In genomic region chr13:34781611-34782009, GRCm38 (mm10) we compare ENCODE assay signal across 19 mouse cellular contexts. TPM values are rescaled to one million over a fixed set of nuclear protein-coding genes. Genes with fewer than 3 reads are reported as not detected.
DNase-seq lines count a peak whose midpoint lies in the region; ATAC-seq lines count a peak whose summit lies in the region.
"Had no signal": no experiment of that assay in that cellular context is flagged by ENCODE, and none has a peak within 500 bp of the region (broad histone marks: within the 10 kb centered on the region; RNA-seq: fewer than 3 reads in every experiment).

No protein-coding gene starts in this region.

- no peak overlapping the region for H3K9ac ChIP-seq in heart, embryonic 14.5 days (ENCODE audit: low read length)
- H3K9ac ChIP-seq in limb, embryonic 12.5 days (replicated peaks), result no peak overlapping the region
- no peak overlapping the region for H3K9ac ChIP-seq in intestine, embryonic 15.5 days
- H3K9ac ChIP-seq in limb, embryonic 15.5 days, result no peak overlapping the region
- H3K9ac ChIP-seq: forebrain, embryonic 15.5 days; neural tube, embryonic 12.5 days had no signal

- H3K27ac ChIP-seq in heart, embryonic 14.5 days (replicated peaks in 1 of 2; ENCODE audit: control insufficient read depth in 1 of 2, insufficient read depth in 1 of 2, low read depth in 2 of 2, low read length in 2 of 2), result peak overlapping the region; percentile 69 to 77
- 0 out of 2 replicates have a peak overlapping the region, but pooled peaks have one; percentile 17 for H3K27ac ChIP-seq in limb, embryonic 12.5 days
- H3K27ac ChIP-seq in limb, embryonic 10.5 days, result no peak overlapping the region
- peak overlapping the region; percentile 29; the same call in 1 of the 2 replicates for H3K27ac ChIP-seq in intestine, embryonic 15.5 days
- H3K27ac ChIP-seq in limb, embryonic 15.5 days, result peak overlapping the region; percentile 68
- H3K27ac ChIP-seq: forebrain, embryonic 15.5 days; hindbrain, postnatal 0 days; neural tube, embryonic 12.5 days had no signal

- H3K9me3 ChIP-seq in heart, embryonic 14.5 days (ENCODE audit: control insufficient read depth, low read length), result no peaks in the 10 kb centered on the region
- H3K9me3 ChIP-seq in limb, embryonic 12.5 days, result no peaks in the 10 kb centered on the region
- H3K9me3 ChIP-seq in limb, embryonic 10.5 days (replicated peaks), result no peaks in the 10 kb centered on the region
- no peaks in the 10 kb centered on the region for H3K9me3 ChIP-seq in intestine, embryonic 15.5 days
- H3K9me3 ChIP-seq in limb, embryonic 15.5 days, result no peaks in the 10 kb centered on the region
- H3K9me3 ChIP-seq: forebrain, embryonic 15.5 days; G1E; neural tube, embryonic 12.5 days had no signal

- no peak for DNase-seq in heart, adult 8-10 months (ENCODE audit: low spot score)
- DNase-seq in limb, embryonic 10.5 days (ENCODE audit: low spot score), result no peak
- no peak for DNase-seq in layer of hippocampus, postnatal 10 days (ENCODE audit: low spot score in 2 of 2)
- DNase-seq: adrenal gland, adult 2 months; cerebellum, adult 18-20 months; lung, adult 2 months; right cerebral cortex, postnatal 14 days had no signal

- no peaks in the 10 kb centered on the region for H3K36me3 ChIP-seq in heart, embryonic 14.5 days (ENCODE audit: control insufficient read depth, insufficient read depth, low read length)
- H3K36me3 ChIP-seq in limb, embryonic 12.5 days, result no peaks in the 10 kb centered on the region
- no peaks in the 10 kb centered on the region for H3K36me3 ChIP-seq in limb, embryonic 10.5 days
- H3K36me3 ChIP-seq in intestine, embryonic 15.5 days, result no peaks in the 10 kb centered on the region
- no peaks in the 10 kb centered on the region for H3K36me3 ChIP-seq in limb, embryonic 15.5 days
- H3K36me3 ChIP-seq: forebrain, embryonic 15.5 days; G1E; neural tube, embryonic 12.5 days had no signal

- H3K4me1 ChIP-seq in heart, embryonic 14.5 days (ENCODE audit: control insufficient read depth in 2 of 2, insufficient read depth in 2 of 2, low read length in 2 of 2), result peaks cover 3 to 9% of the 10 kb centered on the region in 2 experiments; a peak in 3 of 4 replicates
- peaks cover 6% of the 10 kb centered on the region; the same call in 1 of the 2 replicates for H3K4me1 ChIP-seq in limb, embryonic 12.5 days (replicated peaks)
- H3K4me1 ChIP-seq in limb, embryonic 10.5 days, result 0 out of 2 replicates have a peak, but pooled peaks cover 4% of the 10 kb centered on the region
- H3K4me1 ChIP-seq in intestine, embryonic 15.5 days (replicated peaks), result no peaks in the 10 kb centered on the region
- peaks cover 15% of the 10 kb centered on the region for H3K4me1 ChIP-seq in limb, embryonic 15.5 days
- H3K4me1 ChIP-seq: neural tube, embryonic 12.5 days had no signal

- no peak for ATAC-seq in heart, embryonic 14.5 days (ENCODE audit: insufficient number of reproducible peaks, insufficient read depth, low FRiP score, low read depth)
- ATAC-seq in limb, embryonic 12.5 days (ENCODE audit: insufficient number of reproducible peaks, insufficient read depth, low FRiP score, low TSS enrichment, low read depth), result no peak
- ATAC-seq in intestine, embryonic 15.5 days, result 0 out of 2 replicates have a peak, but pooled peaks have one; percentile 49
- no peak for ATAC-seq in limb, embryonic 15.5 days (ENCODE audit: insufficient number of reproducible peaks, low FRiP score, low TSS enrichment, low read depth)
- ATAC-seq: forebrain, embryonic 15.5 days; hindbrain, postnatal 0 days had no signal

- H3K27me3 ChIP-seq in heart, embryonic 14.5 days (ENCODE audit: control insufficient read depth, insufficient read depth, low read length), result no peaks in the 10 kb centered on the region
- no peaks in the 10 kb centered on the region for H3K27me3 ChIP-seq in limb, embryonic 12.5 days
- H3K27me3 ChIP-seq in limb, embryonic 10.5 days (ENCODE audit: low read depth, poor library complexity, severe bottlenecking), result no peaks in the 10 kb centered on the region
- H3K27me3 ChIP-seq in intestine, embryonic 15.5 days (replicated peaks), result no peaks in the 10 kb centered on the region
- H3K27me3 ChIP-seq in limb, embryonic 15.5 days, result no peaks in the 10 kb centered on the region
- H3K27me3 ChIP-seq: forebrain, embryonic 15.5 days; neural tube, embryonic 12.5 days had no signal

- WGBS in heart, embryonic 14.5 days, result 47% methylated on average over 4 of the region's 4 CpGs
- WGBS in limb, embryonic 12.5 days, result 81% methylated on average over 4 of the region's 4 CpGs
- 81% methylated on average over 4 of the region's 4 CpGs for WGBS in limb, embryonic 10.5 days
- 52% methylated on average over 4 of the region's 4 CpGs for WGBS in intestine, embryonic 15.5 days
- WGBS in limb, embryonic 15.5 days, result 58% methylated on average over 4 of the region's 4 CpGs

- no peak overlapping the region for H3K4me3 ChIP-seq in heart, embryonic 14.5 days (ENCODE audit: control insufficient read depth in 1 of 2, insufficient read depth in 1 of 2, low read depth in 1 of 2, low read length in 2 of 2)
- no peak overlapping the region for H3K4me3 ChIP-seq in limb, embryonic 12.5 days (replicated peaks)
- no peak overlapping the region for H3K4me3 ChIP-seq in limb, embryonic 10.5 days
- no peak overlapping the region for H3K4me3 ChIP-seq in intestine, embryonic 15.5 days (replicated peaks)
- no peak overlapping the region for H3K4me3 ChIP-seq in limb, embryonic 15.5 days
- H3K4me3 ChIP-seq: forebrain, embryonic 15.5 days; neural tube, embryonic 12.5 days had no signal

- no peak overlapping the region for H3K4me2 ChIP-seq in heart, embryonic 14.5 days (ENCODE audit: low read length)
- no peak overlapping the region for H3K4me2 ChIP-seq in limb, embryonic 12.5 days
- no peak overlapping the region for H3K4me2 ChIP-seq in intestine, embryonic 15.5 days (replicated peaks)
- H3K4me2 ChIP-seq in limb, embryonic 15.5 days, result no peak overlapping the region
- H3K4me2 ChIP-seq: forebrain, embryonic 15.5 days; neural tube, embryonic 12.5 days had no signal

RNA-seq across cellular contexts. Expression of gene Fam50b, which starts 47.0 kb away (rescaled TPM):
- polyA plus RNA-seq in heart, embryonic 14.5 days (2014; fragmentation: Nextera tagmentation; extraction: Ambion mirVana), result 0.16 TPM in 1 of 2 replicates, not detected in the other
- total RNA-seq in heart, adult 8-10 months (2022), result not detected
- polyA plus RNA-seq in limb, embryonic 12.5 days (2016; fragmentation: Nextera tagmentation; extraction: Ambion mirVana), result not detected in 2 replicates
- 0.11 TPM in 1 of 2 replicates, not detected in the other for polyA plus RNA-seq in limb, embryonic 10.5 days (2016; fragmentation: Nextera tagmentation; extraction: Ambion mirVana)
- polyA plus RNA-seq in intestine, embryonic 15.5 days (2015; fragmentation: Nextera tagmentation; extraction: Ambion mirVana), result not detected in 2 replicates
- polyA plus RNA-seq in limb, embryonic 15.5 days (2015; fragmentation: Nextera tagmentation; extraction: Ambion mirVana), result not detected in 2 replicates
- total RNA-seq in layer of hippocampus, postnatal 10 days (2021), result not detected
- total RNA-seq: adrenal gland, adult 2 months; G1E; gastrocnemius, adult 18-20 months; heart, adult 18-20 months; hindbrain, postnatal 0 days; layer of hippocampus, postnatal 25 days; left cerebral cortex, postnatal 25 days had no signal
- polyA plus RNA-seq: adrenal gland, adult 2 months; forebrain, embryonic 15.5 days; G1E; lung, adult 2 months; neural tube, embryonic 12.5 days had no signal
